Mouse (Mus musculus) brain, embryonic 14.5 days (tissue): Measurements from ENCODE around the gene Lrrc3b.

Experiments used
- CTCF ChIP-seq: fragments of 200-500 bp; IDR thresholded peaks from 2 replicates; pipeline ENCODE4 v1.5.1; 2012; ENCODE audit warnings: inconsistent platforms, mild to moderate bottlenecking, moderate library complexity, borderline replicate concordance; ENCODE audit not compliant: insufficient read depth, insufficient read length; ENCODE audit errors: extremely low read depth
- POLR2A ChIP-seq: fragments of 200-500 bp; IDR thresholded peaks from 2 replicates; pipeline ENCODE4 v1.6.1; 2012; ENCODE audit warnings: mild to moderate bottlenecking, inconsistent platforms, borderline replicate concordance; ENCODE audit not compliant: poor library complexity, insufficient read depth, insufficient read length, severe bottlenecking; ENCODE audit errors: extremely low read depth

GRCm38 (mm10) chr14:15325872-15326271 lies 112.9 kb downstream of the Lrrc3b start:
- TF ChIP-seq CTCF = no peak
- no peak for TF ChIP-seq POLR2A
